Mouse (Mus musculus): ENCODE measurements around the gene Tbcel. TPM values are rescaled to one million over a fixed set of nuclear protein-coding genes. Genes with fewer than 3 reads are reported as not detected.

The Tbcel gene
- polyA plus RNA-seq, 1 experiment from 2014 or later = 4.8 TPM

DNA sequence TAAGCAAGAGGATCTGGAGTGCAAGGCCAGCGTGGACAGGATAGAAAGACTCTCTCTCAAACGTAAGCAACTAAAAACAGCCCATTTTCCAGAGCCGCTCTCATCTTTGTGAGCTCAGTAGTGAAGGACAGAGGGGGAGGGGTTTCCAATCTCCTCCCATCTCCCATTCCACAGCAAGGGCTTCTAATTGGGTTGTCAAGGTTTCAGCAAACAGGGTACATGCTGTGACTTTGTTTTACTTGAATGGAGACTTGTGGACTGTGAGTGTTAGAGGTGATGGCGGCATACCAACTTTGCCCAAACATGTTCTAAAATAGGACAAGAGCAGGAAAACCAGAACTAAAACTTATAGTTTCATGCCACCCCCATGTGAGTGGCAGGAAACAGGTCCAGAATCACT lies 68.2 kb downstream of the Tbcel start:
- H3K36me3 ChIP-seq (ENCODE audit: control insufficient read depth, insufficient read depth, low read length) = peaks cover 20% of the 10 kb centered on the region
- H3K4me2 ChIP-seq (ENCODE audit: low read depth, low read length) = no peak overlapping the region
- no peaks in the 10 kb centered on the region for H3K4me1 ChIP-seq (replicated peaks; ENCODE audit: control insufficient read depth, insufficient read depth, low read length)
- no peak overlapping the region for H3K27ac ChIP-seq (ENCODE audit: low read length)
- ATAC-seq (ENCODE audit: low read depth) = no peak
- H3K4me3 ChIP-seq (ENCODE audit: low read length) = no peak overlapping the region
- H3K27me3 ChIP-seq (ENCODE audit: control insufficient read depth, insufficient read depth, low read depth, low read length) = no peaks in the 10 kb centered on the region
- H3K9ac ChIP-seq (ENCODE audit: low read length) = no peak overlapping the region
- no peaks in the 10 kb centered on the region for H3K9me3 ChIP-seq (ENCODE audit: control insufficient read depth, low read length)
- 53% methylated on average over 4 of the region's 4 CpGs for WGBS

DNA sequence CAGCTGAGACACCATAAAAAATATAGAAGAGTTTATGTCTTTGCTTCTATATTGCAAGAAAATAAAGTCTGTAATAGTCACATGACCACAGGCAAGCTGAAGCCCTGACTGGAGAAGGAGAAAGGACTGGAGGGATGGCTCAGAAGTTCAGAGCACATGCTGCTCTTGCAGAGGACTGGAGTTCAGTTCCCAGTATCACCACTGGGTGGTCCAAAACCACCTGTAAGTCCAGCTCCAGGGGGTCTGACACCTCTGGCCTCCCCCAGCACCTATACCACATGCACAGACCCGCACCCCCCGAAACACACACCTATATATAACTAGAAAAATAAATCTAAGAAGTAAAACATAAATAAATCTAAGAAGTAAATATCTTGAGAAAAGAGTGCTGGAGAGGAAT lies 75.5 kb downstream of the Tbcel start:
- H3K27me3 ChIP-seq (ENCODE audit: control insufficient read depth, insufficient read depth, low read depth, low read length) = no peaks in the 10 kb centered on the region
- WGBS = 86% methylated on average over 2 of the region's 2 CpGs
- H3K4me1 ChIP-seq (replicated peaks; ENCODE audit: control insufficient read depth, insufficient read depth, low read length) = no peaks in the 10 kb centered on the region
- no peak overlapping the region for H3K9ac ChIP-seq (ENCODE audit: low read length)
- no peak overlapping the region for H3K27ac ChIP-seq (ENCODE audit: low read length)
- no peak overlapping the region for H3K4me2 ChIP-seq (ENCODE audit: low read depth, low read length)
- no peak overlapping the region for H3K4me3 ChIP-seq (ENCODE audit: low read length)
- no peaks in the 10 kb centered on the region for H3K9me3 ChIP-seq (ENCODE audit: control insufficient read depth, low read length)
- ATAC-seq (ENCODE audit: low read depth) = no peak
- peaks cover 15% of the 10 kb centered on the region for H3K36me3 ChIP-seq (ENCODE audit: control insufficient read depth, insufficient read depth, low read length)

GRCm38 (mm10) chr9:42431606-42432005 lies 76.0 kb downstream of the Tbcel start:
- no peaks in the 10 kb centered on the region for H3K27me3 ChIP-seq (ENCODE audit: control insufficient read depth, insufficient read depth, low read depth, low read length)
- H3K9me3 ChIP-seq (ENCODE audit: control insufficient read depth, low read length) = no peaks in the 10 kb centered on the region
- H3K4me3 ChIP-seq (ENCODE audit: low read length) = no peak overlapping the region
- H3K27ac ChIP-seq (ENCODE audit: low read length) = no peak overlapping the region
- H3K4me2 ChIP-seq (ENCODE audit: low read depth, low read length) = no peak overlapping the region
- H3K9ac ChIP-seq (ENCODE audit: low read length) = no peak overlapping the region
- H3K4me1 ChIP-seq (replicated peaks; ENCODE audit: control insufficient read depth, insufficient read depth, low read length) = 0 out of 2 replicates have a peak, but pooled peaks cover under 1% of the 10 kb centered on the region
- peaks cover 10% of the 10 kb centered on the region for H3K36me3 ChIP-seq (ENCODE audit: control insufficient read depth, insufficient read depth, low read length)
- no peak for ATAC-seq (ENCODE audit: low read depth)
- 86% methylated on average over 2 of the region's 2 CpGs for WGBS

GRCm38 (mm10) chr9:42428060-42428924 lies 79.3 kb downstream of the Tbcel start:
- H3K27ac ChIP-seq (ENCODE audit: low read length) = peak overlapping the region; percentile 3; the same call in 1 of the 2 replicates
- peak; percentile 82 for ATAC-seq (ENCODE audit: low read depth)
- H3K9ac ChIP-seq (ENCODE audit: low read length) = no peak overlapping the region
- no peaks in the 10 kb centered on the region for H3K27me3 ChIP-seq (ENCODE audit: control insufficient read depth, insufficient read depth, low read depth, low read length)
- no peak overlapping the region for H3K4me2 ChIP-seq (ENCODE audit: low read depth, low read length)
- no peak overlapping the region for H3K4me3 ChIP-seq (ENCODE audit: low read length)
- H3K4me1 ChIP-seq (replicated peaks; ENCODE audit: control insufficient read depth, insufficient read depth, low read length) = 0 out of 2 replicates have a peak, but pooled peaks cover 2% of the 10 kb centered on the region
- H3K9me3 ChIP-seq (ENCODE audit: control insufficient read depth, low read length) = no peaks in the 10 kb centered on the region
- peaks cover 7% of the 10 kb centered on the region; the same call in 1 of the 2 replicates for H3K36me3 ChIP-seq (ENCODE audit: control insufficient read depth, insufficient read depth, low read length)
- WGBS = 53% methylated on average over 12 of the region's 12 CpGs

- WGBS = 56% methylated on average over 10 of the region's 10 CpGs
- no peaks in the 10 kb centered on the region for H3K9me3 ChIP-seq (ENCODE audit: control insufficient read depth, low read length)
- no peak for ATAC-seq (ENCODE audit: low read depth)
These were observed 80.8 kb downstream of the Tbcel start for GRCm38 (mm10) chr9:42426661-42427358.

GRCm38 (mm10) chr9:42423649-42424048 lies 84.0 kb downstream of the Tbcel start:
- peak; percentile 72; the same call in 1 of the 2 replicates for ATAC-seq (ENCODE audit: low read depth)

More at GRCm38 (mm10) chr9:42426661-42427358, 80.8 kb downstream of the Tbcel start:
- H3K27ac ChIP-seq (ENCODE audit: low read length) = no peak overlapping the region
- H3K27me3 ChIP-seq (ENCODE audit: control insufficient read depth, insufficient read depth, low read depth, low read length) = no peaks in the 10 kb centered on the region
- no peak overlapping the region for H3K9ac ChIP-seq (ENCODE audit: low read length)
- 0 out of 2 replicates have a peak, but pooled peaks cover 2% of the 10 kb centered on the region for H3K4me1 ChIP-seq (replicated peaks; ENCODE audit: control insufficient read depth, insufficient read depth, low read length)
- peaks cover 7% of the 10 kb centered on the region; the same call in 1 of the 2 replicates for H3K36me3 ChIP-seq (ENCODE audit: control insufficient read depth, insufficient read depth, low read length)
- H3K4me3 ChIP-seq (ENCODE audit: low read length) = no peak overlapping the region
- H3K4me2 ChIP-seq (ENCODE audit: low read depth, low read length) = no peak overlapping the region

GRCm38 (mm10) chr9:42419687-42420086 lies 87.9 kb downstream of the Tbcel start:
- Histone ChIP-seq H3K27me3 (ENCODE audit: control insufficient read depth, insufficient read depth, low read depth, low read length) (no peaks in the 10 kb centered on the region), H3K36me3 (ENCODE audit: control insufficient read depth, insufficient read depth, low read length) (no peaks in the 10 kb centered on the region), H3K9ac (ENCODE audit: low read length) (no peak overlapping the region), H3K4me1 (replicated peaks; ENCODE audit: control insufficient read depth, insufficient read depth, low read length) (no peaks in the 10 kb centered on the region), H3K4me3 (ENCODE audit: low read length) (no peak overlapping the region), H3K4me2 (ENCODE audit: low read depth, low read length) (no peak overlapping the region), H3K9me3 (ENCODE audit: control insufficient read depth, low read length) (no peaks in the 10 kb centered on the region), H3K27ac (ENCODE audit: low read length) (no peak overlapping the region)
- ATAC-seq (ENCODE audit: low read depth) = no peak
- 53% methylated on average over 2 of the region's 2 CpGs for WGBS

More at GRCm38 (mm10) chr9:42423649-42424048, 84.0 kb downstream of the Tbcel start:
- H3K4me2 ChIP-seq (ENCODE audit: low read depth, low read length) = no peak overlapping the region
- WGBS = 69% methylated on average over 2 of the region's 2 CpGs
- H3K4me3 ChIP-seq (ENCODE audit: low read length) = no peak overlapping the region
- H3K9ac ChIP-seq (ENCODE audit: low read length) = no peak overlapping the region
- H3K27ac ChIP-seq (ENCODE audit: low read length) = no peak overlapping the region
- H3K36me3 ChIP-seq (ENCODE audit: control insufficient read depth, insufficient read depth, low read length) = no peaks in the 10 kb centered on the region
- no peaks in the 10 kb centered on the region for H3K27me3 ChIP-seq (ENCODE audit: control insufficient read depth, insufficient read depth, low read depth, low read length)
- H3K9me3 ChIP-seq (ENCODE audit: control insufficient read depth, low read length) = no peaks in the 10 kb centered on the region
- 0 out of 2 replicates have a peak, but pooled peaks cover 2% of the 10 kb centered on the region for H3K4me1 ChIP-seq (replicated peaks; ENCODE audit: control insufficient read depth, insufficient read depth, low read length)

DNA sequence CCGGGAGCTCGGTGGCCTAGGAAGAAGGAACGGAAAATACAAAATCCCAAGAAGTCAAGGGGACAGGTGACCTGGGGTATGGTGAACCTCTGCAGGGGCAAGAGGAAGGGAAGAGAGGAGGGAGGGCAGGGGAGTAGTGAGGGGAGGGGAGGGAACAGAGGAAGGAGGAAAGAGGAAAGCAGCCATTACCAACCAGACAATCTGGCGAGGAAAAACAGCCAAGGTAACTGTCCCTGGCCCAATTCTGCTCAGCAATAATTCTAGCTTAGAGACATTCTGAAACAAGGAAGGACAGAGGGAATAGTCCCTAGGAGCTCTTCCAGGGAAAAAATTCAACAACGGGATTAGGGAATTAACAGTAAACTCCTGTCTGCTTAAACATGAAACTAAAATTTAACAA lies 88.8 kb downstream of the Tbcel start:
- Histone ChIP-seq H3K4me2 (ENCODE audit: low read depth, low read length) (no peak overlapping the region), H3K9ac (ENCODE audit: low read length) (no peak overlapping the region), H3K27ac (ENCODE audit: low read length) (no peak overlapping the region), H3K9me3 (ENCODE audit: control insufficient read depth, low read length) (no peaks in the 10 kb centered on the region), H3K27me3 (ENCODE audit: control insufficient read depth, insufficient read depth, low read depth, low read length) (no peaks in the 10 kb centered on the region), H3K4me3 (ENCODE audit: low read length) (no peak overlapping the region), H3K36me3 (ENCODE audit: control insufficient read depth, insufficient read depth, low read length) (no peaks in the 10 kb centered on the region), H3K4me1 (replicated peaks; ENCODE audit: control insufficient read depth, insufficient read depth, low read length) (no peaks in the 10 kb centered on the region; the same call in 1 of the 2 replicates)
- no peak for ATAC-seq (ENCODE audit: low read depth)
- 89% methylated on average over 5 of the region's 5 CpGs for WGBS

DNA sequence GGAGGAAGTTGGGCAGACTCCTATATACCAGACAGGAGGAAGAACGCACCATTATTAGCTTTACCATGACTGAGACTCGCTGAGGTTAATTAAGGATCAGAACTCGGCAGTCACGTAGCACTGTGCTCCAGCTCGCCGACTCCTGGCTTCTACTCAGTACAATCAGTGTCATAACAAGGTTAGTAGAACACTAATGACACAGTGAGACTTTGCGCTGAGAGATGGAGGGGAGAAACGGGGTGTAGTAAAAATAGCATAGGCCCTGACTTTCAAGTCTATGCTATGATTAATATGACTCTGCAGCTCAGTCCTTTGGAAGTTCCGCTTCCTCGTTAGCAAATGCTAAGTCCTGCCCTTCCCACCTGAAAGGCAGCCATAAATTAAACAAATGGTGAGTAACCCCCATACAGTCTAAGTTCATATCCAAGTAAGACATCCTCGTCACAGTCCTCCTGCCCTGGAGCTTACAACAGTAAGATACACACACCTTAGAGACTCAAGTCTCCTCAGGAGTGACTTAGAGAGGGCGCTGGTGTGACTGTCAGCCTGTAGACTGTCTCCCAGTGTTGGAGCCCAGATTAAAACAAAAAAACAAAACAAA lies 90.2 kb downstream of the Tbcel start:
- Histone ChIP-seq H3K27ac (ENCODE audit: low read length) (no peak overlapping the region), H3K27me3 (ENCODE audit: control insufficient read depth, insufficient read depth, low read depth, low read length) (no peaks in the 10 kb centered on the region), H3K9ac (ENCODE audit: low read length) (no peak overlapping the region), H3K9me3 (ENCODE audit: control insufficient read depth, low read length) (no peaks in the 10 kb centered on the region), H3K4me1 (replicated peaks; ENCODE audit: control insufficient read depth, insufficient read depth, low read length) (no peaks in the 10 kb centered on the region; the same call in 1 of the 2 replicates), H3K36me3 (ENCODE audit: control insufficient read depth, insufficient read depth, low read length) (no peaks in the 10 kb centered on the region), H3K4me3 (ENCODE audit: low read length) (no peak overlapping the region), H3K4me2 (ENCODE audit: low read depth, low read length) (no peak overlapping the region)
- ATAC-seq (ENCODE audit: low read depth) = no peak
- WGBS = 83% methylated on average over 12 of the region's 12 CpGs

Data from lung, embryonic 16.5 days (tissue).